Mouse (Mus musculus): ENCODE results near the gene Prdm11. TPM values are rescaled to one million over a fixed set of nuclear protein-coding genes. Genes with fewer than 3 reads are reported as not detected.

Prdm11 gene
- polyA plus RNA-seq, 1 experiment from 2014 or later, result 4.6 TPM

DNA sequence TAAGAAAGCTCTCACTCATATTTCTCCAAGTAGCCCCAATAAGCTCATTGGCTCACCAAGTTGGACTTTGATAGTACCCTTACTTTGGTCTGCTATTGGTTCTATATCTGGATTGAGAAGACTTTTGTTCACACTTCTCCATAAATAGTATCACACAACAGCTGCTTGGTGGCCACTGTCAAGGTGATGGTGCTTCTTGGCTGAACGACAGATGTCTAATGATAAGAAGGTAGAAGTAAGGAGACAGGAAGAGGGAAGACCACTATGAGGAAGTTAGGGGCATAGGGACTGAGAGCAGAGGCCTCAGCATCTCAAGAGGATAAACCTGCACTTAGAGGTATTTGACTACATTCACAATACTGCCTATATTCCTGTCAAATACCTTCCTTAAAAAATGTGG is 81.6 kb downstream of the Prdm11 start:
- Histone ChIP-seq H3K4me1 (ENCODE audit: control insufficient read depth, insufficient read depth, low read length) (peaks cover 12% of the 10 kb centered on the region), H3K27ac (replicated peaks; ENCODE audit: low read depth, low read length) (no peak overlapping the region), H3K27me3 (replicated peaks; ENCODE audit: control insufficient read depth, insufficient read depth, low read length) (no peaks in the 10 kb centered on the region), H3K9me3 (ENCODE audit: control insufficient read depth, low read length) (no peaks in the 10 kb centered on the region), H3K4me3 (ENCODE audit: low read depth, low read length) (no peak overlapping the region), H3K9ac (ENCODE audit: low read depth, low read length) (no peak overlapping the region), H3K4me2 (ENCODE audit: low read depth, low read length) (no peak overlapping the region), H3K36me3 (ENCODE audit: control insufficient read depth, insufficient read depth, low read length) (0 out of 2 replicates have a peak, but pooled peaks cover 12% of the 10 kb centered on the region)
- WGBS, result 95% methylated on average over 1 of the region's 1 CpGs
- DNase-seq (ENCODE audit: low spot score) (no peak), ATAC-seq (ENCODE audit: low read depth) (no peak)

DNA sequence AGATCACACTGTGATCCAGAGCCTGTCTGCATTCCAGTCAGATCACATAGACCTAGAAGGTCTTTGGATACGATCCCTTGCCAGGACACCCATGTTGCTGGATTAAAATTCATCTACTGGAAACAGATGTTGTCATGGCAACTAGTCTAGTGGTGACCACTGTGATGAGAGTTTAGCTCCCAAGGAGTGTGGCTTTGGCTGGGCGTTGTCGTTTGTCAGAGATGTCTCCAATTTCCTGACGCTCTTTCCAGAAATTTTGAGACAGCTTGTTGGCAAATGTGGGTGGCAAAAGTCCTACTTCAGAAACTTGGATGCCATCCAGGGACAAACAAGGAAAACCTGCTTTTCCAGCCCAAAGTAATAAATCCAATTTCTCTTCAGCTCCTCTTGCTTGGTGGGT is 87.3 kb downstream of the Prdm11 start:
- WGBS, result 58% methylated on average over 4 of the region's 4 CpGs

DNA sequence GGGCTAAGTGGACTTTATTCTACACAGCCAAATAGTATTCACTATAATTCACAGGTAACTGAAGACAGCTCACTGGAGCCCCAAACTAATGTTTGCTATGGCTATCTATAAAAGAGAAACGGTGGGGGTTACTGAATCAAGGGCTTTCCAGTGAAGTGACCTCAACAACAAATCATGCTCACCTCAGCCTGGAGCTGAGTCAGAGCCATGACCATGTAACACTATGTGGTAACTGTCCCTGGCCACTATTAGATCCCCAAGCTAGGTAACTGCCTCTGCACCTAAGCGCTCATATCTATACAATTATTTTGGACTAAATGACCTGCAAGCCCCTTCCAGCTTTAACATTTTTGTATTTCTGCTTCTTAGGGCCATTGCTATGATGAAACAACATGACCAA is 89.0 kb downstream of the Prdm11 start:
- Histone ChIP-seq H3K36me3 (ENCODE audit: control insufficient read depth, insufficient read depth, low read length) (no peaks in the 10 kb centered on the region), H3K4me1 (ENCODE audit: control insufficient read depth, insufficient read depth, low read length) (no peaks in the 10 kb centered on the region), H3K4me3 (ENCODE audit: low read depth, low read length) (no peak overlapping the region), H3K27me3 (replicated peaks; ENCODE audit: control insufficient read depth, insufficient read depth, low read length) (no peaks in the 10 kb centered on the region), H3K9me3 (ENCODE audit: control insufficient read depth, low read length) (0 out of 2 replicates have a peak, but pooled peaks cover 5% of the 10 kb centered on the region), H3K27ac (replicated peaks; ENCODE audit: low read depth, low read length) (no peak overlapping the region), H3K9ac (ENCODE audit: low read depth, low read length) (no peak overlapping the region), H3K4me2 (ENCODE audit: low read depth, low read length) (no peak overlapping the region)
- ATAC-seq (ENCODE audit: low read depth) (no peak), DNase-seq (ENCODE audit: low spot score) (no peak)
- WGBS, result 82% methylated on average over 2 of the region's 2 CpGs

More for the DNA sequence above, 87.3 kb downstream of the Prdm11 start:
- Histone ChIP-seq H3K4me1 (ENCODE audit: control insufficient read depth, insufficient read depth, low read length) (no peaks in the 10 kb centered on the region), H3K4me2 (ENCODE audit: low read depth, low read length) (no peak overlapping the region), H3K9ac (ENCODE audit: low read depth, low read length) (no peak overlapping the region), H3K36me3 (ENCODE audit: control insufficient read depth, insufficient read depth, low read length) (no peaks in the 10 kb centered on the region), H3K27me3 (replicated peaks; ENCODE audit: control insufficient read depth, insufficient read depth, low read length) (no peaks in the 10 kb centered on the region), H3K27ac (replicated peaks; ENCODE audit: low read depth, low read length) (no peak overlapping the region), H3K9me3 (ENCODE audit: control insufficient read depth, low read length) (0 out of 2 replicates have a peak, but pooled peaks cover 5% of the 10 kb centered on the region), H3K4me3 (ENCODE audit: low read depth, low read length) (no peak overlapping the region)
- ATAC-seq (ENCODE audit: low read depth), result peak; percentile 55; the same call in 1 of the 2 replicates
- peak; percentile 72 for DNase-seq (ENCODE audit: low spot score)

DNA sequence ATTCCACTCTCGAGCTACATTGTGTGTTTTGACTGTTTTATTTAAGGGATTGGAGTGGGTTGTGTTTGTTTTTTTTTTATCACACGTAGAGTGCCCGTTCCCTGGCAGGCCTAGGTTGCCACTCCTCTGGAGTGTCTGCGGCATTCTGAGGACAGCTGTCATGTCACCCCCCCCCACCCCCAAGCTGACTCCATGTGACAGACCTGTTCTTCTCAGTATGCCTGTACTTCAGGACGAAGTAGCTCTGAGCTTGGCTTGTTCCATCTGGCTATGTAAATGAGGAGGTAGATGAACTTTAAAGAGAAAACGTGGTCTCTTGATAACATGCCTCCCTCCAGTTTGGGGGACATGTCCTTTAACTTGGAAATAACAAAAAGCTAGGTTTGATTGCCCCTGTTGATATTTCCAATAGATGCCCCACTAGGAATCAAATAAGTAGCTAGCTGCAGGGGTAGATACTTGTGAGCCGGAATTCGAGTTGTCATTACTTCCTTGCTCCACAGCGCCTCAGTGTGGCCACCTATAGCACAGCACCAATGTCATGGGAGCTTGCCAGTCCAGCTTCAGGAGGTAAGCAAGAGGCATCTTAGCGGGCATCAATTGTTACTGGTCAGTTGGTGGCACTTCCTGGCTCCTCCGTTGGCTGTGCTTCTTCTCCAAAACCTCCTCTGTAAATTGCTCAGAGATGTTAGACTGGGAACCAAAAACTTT is 91.4 kb downstream of the Prdm11 start:
- Histone ChIP-seq H3K36me3 (ENCODE audit: control insufficient read depth, insufficient read depth, low read length) (no peaks in the 10 kb centered on the region), H3K9me3 (ENCODE audit: control insufficient read depth, low read length) (0 out of 2 replicates have a peak, but pooled peaks cover 5% of the 10 kb centered on the region), H3K27me3 (replicated peaks; ENCODE audit: control insufficient read depth, insufficient read depth, low read length) (no peaks in the 10 kb centered on the region), H3K4me3 (ENCODE audit: low read depth, low read length) (no peak overlapping the region), H3K9ac (ENCODE audit: low read depth, low read length) (no peak overlapping the region), H3K27ac (replicated peaks; ENCODE audit: low read depth, low read length) (no peak overlapping the region), H3K4me1 (ENCODE audit: control insufficient read depth, insufficient read depth, low read length) (no peaks in the 10 kb centered on the region), H3K4me2 (ENCODE audit: low read depth, low read length) (no peak overlapping the region)
- no peak for DNase-seq (ENCODE audit: low spot score)
- WGBS, result 42% methylated on average over 11 of the region's 11 CpGs
- no peak for ATAC-seq (ENCODE audit: low read depth)

DNA sequence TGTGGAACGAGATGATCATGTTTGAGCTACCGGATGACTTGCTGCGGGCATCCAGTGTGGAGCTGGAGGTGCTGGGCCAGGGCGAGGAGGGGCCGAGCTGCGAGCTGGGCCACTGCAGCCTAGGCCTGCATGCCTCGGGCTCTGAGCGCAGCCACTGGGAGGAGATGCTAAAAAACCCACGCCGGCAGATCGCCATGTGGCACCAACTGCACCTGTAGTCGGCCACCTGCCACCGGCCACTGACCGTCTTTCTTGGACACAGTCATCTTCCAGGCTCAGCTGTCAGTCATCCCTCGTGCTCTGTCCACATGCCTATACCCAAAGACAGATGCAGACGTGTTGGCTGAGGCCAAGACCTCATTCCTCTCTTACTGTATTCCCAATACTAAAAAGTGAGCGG is 92.5 kb downstream of the Prdm11 start:
- Histone ChIP-seq H3K4me2 (ENCODE audit: low read depth, low read length) (no peak overlapping the region), H3K27me3 (replicated peaks; ENCODE audit: control insufficient read depth, insufficient read depth, low read length) (no peaks in the 10 kb centered on the region), H3K4me3 (ENCODE audit: low read depth, low read length) (no peak overlapping the region), H3K27ac (replicated peaks; ENCODE audit: low read depth, low read length) (no peak overlapping the region), H3K4me1 (ENCODE audit: control insufficient read depth, insufficient read depth, low read length) (no peaks in the 10 kb centered on the region), H3K36me3 (ENCODE audit: control insufficient read depth, insufficient read depth, low read length) (no peaks in the 10 kb centered on the region), H3K9me3 (ENCODE audit: control insufficient read depth, low read length) (0 out of 2 replicates have a peak, but pooled peaks cover 5% of the 10 kb centered on the region), H3K9ac (ENCODE audit: low read depth, low read length) (no peak overlapping the region)
- ATAC-seq (ENCODE audit: low read depth), result no peak
- 88% methylated on average over 17 of the region's 17 CpGs for WGBS
- no peak for DNase-seq (ENCODE audit: low spot score)

DNA sequence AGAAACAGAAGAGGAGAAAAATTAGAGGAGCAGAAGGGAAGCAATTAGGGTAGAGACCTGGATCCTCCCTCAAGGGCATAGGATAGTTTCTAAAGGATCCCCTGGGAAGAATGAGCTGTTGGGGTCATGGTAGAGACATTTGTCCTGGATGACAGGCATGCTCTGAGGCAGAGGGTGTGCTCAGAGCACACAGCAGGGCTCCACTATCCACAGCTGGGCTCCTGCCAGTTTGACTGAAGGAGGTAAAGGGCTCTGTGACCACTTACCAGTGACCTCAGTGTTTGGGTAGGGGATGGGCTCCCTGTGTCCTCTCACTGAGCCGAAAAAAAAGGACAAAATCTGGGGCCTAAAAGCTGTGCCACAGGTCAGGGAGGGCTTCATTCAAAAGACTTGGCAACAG is 96.4 kb downstream of the Prdm11 start:
- Histone ChIP-seq H3K9ac (ENCODE audit: low read depth, low read length) (no peak overlapping the region), H3K36me3 (ENCODE audit: control insufficient read depth, insufficient read depth, low read length) (no peaks in the 10 kb centered on the region), H3K4me2 (ENCODE audit: low read depth, low read length) (no peak overlapping the region), H3K4me3 (ENCODE audit: low read depth, low read length) (no peak overlapping the region), H3K27me3 (replicated peaks; ENCODE audit: control insufficient read depth, insufficient read depth, low read length) (no peaks in the 10 kb centered on the region), H3K4me1 (ENCODE audit: control insufficient read depth, insufficient read depth, low read length) (peaks cover 6% of the 10 kb centered on the region), H3K27ac (replicated peaks; ENCODE audit: low read depth, low read length) (no peak overlapping the region), H3K9me3 (ENCODE audit: control insufficient read depth, low read length) (no peaks in the 10 kb centered on the region)
- ATAC-seq (ENCODE audit: low read depth) (no peak), DNase-seq (ENCODE audit: low spot score) (no peak)
- WGBS, result 36% methylated on average over 1 of the region's 1 CpGs

DNA sequence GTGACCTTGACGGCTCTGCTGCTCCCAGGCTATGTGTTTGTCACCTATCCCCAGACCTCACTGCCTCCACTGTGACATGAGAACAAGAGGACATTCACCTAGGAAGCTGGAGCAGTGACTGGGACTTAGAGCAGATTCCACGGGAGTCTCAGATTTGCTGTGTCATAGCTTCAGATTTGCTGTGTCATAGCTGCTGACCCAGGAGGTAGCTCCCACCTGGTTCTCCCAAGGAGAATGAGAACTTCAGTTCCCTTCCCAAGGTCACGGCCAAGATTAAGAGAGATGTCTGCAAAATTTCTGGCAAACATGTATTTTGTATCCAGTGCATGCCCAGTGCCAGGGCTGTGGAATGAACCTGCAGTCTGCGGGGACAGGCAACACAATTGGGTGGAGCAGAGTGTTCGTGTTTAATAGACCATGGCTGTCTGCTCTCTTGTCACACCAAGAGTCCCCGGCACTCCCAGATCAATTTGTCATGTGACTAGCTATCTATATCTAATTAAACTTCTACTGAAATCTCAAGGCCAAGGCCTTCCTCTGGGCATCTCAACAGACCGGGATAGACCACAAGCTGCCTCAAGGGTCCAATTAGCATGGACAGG is 97.2 kb downstream of the Prdm11 start:
- Histone ChIP-seq H3K27me3 (replicated peaks; ENCODE audit: control insufficient read depth, insufficient read depth, low read length) (no peaks in the 10 kb centered on the region), H3K9ac (ENCODE audit: low read depth, low read length) (no peak overlapping the region), H3K9me3 (ENCODE audit: control insufficient read depth, low read length) (no peaks in the 10 kb centered on the region), H3K4me2 (ENCODE audit: low read depth, low read length) (no peak overlapping the region), H3K4me1 (ENCODE audit: control insufficient read depth, insufficient read depth, low read length) (peaks cover 6% of the 10 kb centered on the region), H3K27ac (replicated peaks; ENCODE audit: low read depth, low read length) (no peak overlapping the region), H3K36me3 (ENCODE audit: control insufficient read depth, insufficient read depth, low read length) (no peaks in the 10 kb centered on the region), H3K4me3 (ENCODE audit: low read depth, low read length) (no peak overlapping the region)
- no peak for ATAC-seq (ENCODE audit: low read depth)
- no peak for DNase-seq (ENCODE audit: low spot score)
- WGBS, result 43% methylated on average over 7 of the region's 7 CpGs

DNA sequence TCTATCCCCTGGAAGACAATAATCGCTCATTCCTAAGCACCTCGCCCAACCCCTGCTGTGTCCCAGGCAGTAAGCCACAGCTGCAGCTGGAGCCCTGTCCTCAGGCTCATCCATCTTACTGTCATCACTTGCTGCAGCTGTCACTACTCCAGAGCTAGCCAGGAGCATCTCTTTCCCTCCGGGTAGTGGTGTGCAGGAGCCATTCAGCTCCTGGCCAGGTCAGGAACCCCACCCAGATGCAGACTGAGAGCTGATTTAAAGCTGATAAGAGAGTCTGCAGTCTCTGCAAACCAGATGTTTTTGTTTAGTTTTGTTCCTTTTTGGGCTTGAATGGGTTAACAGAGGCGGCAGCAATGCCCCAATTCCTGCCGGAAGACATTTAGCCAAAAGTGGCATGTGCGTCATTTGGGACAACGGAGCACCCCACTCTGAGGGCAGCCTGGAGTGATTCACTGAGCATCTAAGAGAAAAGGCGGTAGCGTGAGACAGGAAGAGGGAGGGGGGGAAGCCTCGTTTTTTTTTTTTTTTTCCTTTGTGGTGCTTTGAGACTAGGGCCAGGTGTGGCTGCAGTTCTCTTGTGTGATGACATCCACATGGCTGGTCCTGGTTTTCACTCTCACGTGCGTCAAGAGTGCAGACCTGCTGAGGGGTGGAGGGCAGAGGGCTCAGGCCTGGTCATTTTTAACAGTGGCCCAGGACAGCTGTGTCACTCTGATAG is 97.8 kb downstream of the Prdm11 start:
- ATAC-seq (ENCODE audit: low read depth), result peak; percentile 78
- Histone ChIP-seq H3K4me1 (ENCODE audit: control insufficient read depth, insufficient read depth, low read length) (peaks cover 6% of the 10 kb centered on the region), H3K9ac (ENCODE audit: low read depth, low read length) (no peak overlapping the region), H3K36me3 (ENCODE audit: control insufficient read depth, insufficient read depth, low read length) (no peaks in the 10 kb centered on the region), H3K27me3 (replicated peaks; ENCODE audit: control insufficient read depth, insufficient read depth, low read length) (no peaks in the 10 kb centered on the region), H3K9me3 (ENCODE audit: control insufficient read depth, low read length) (no peaks in the 10 kb centered on the region), H3K4me2 (ENCODE audit: low read depth, low read length) (peak overlapping the region; percentile 24), H3K4me3 (ENCODE audit: low read depth, low read length) (no peak overlapping the region), H3K27ac (replicated peaks; ENCODE audit: low read depth, low read length) (no peak overlapping the region)
- 7% methylated on average over 12 of the region's 12 CpGs for WGBS
- peak; percentile 81 for DNase-seq (ENCODE audit: low spot score)
